Mouse (Mus musculus) liver, postnatal 0 days (tissue): ENCODE measurements around the gene Phrf1. TPM values are rescaled to one million over a fixed set of nuclear protein-coding genes. Genes with fewer than 3 reads are reported as not detected.
A peak's percentile ranks its signal among the peaks of the same experiment; 100 is the strongest.

Experiments
- ATAC-seq: fragments of 200-750 bp; cut with Nextera tagmentation; 2 replicates; pipeline ENCODE4 v1.8.0; 2017; ENCODE audit warnings: mild to moderate bottlenecking, moderate library complexity
- DNase-seq: peaks from one replicate; pipeline ENCODE4 v3.0.0-alpha.2; 2016
- H3K27ac ChIP-seq: fragments of 300-500 bp; sonication (generic); 2 replicates; pipeline ENCODE4 v1.5.1; 2014; ENCODE audit warnings: antibody characterized with exemption, moderate library complexity, mild to moderate bottlenecking, low read depth
- H3K27me3 ChIP-seq: fragments of 300-500 bp; sonication (generic); 2 replicates; pipeline ENCODE4 v1.6.1; 2014; ENCODE audit warnings: low read length, control low read depth, mixed read lengths; ENCODE audit not compliant: insufficient read depth
- H3K36me3 ChIP-seq: fragments of 300-500 bp; sonication (generic); replicated peaks from 2 replicates; pipeline ENCODE4 v1.6.1; 2014; ENCODE audit warnings: mild to moderate bottlenecking, control low read depth, low read length, moderate library complexity, mixed read lengths; ENCODE audit not compliant: insufficient read depth
- H3K4me1 ChIP-seq: fragments of 300-500 bp; sonication (generic); 2 replicates; pipeline ENCODE4 v1.6.1; 2014; ENCODE audit warnings: antibody characterized with exemption, mild to moderate bottlenecking, control low read depth; ENCODE audit not compliant: insufficient read depth
- H3K4me2 ChIP-seq: fragments of 300-500 bp; sonication (generic); 2 replicates; pipeline ENCODE4 v1.6.1; 2014; ENCODE audit warnings: low read depth, mild to moderate bottlenecking, low read length, moderate library complexity, mixed read lengths
- H3K4me3 ChIP-seq: fragments of 300-500 bp; sonication (generic); 2 replicates; pipeline ENCODE4 v1.5.1; 2014; ENCODE audit warnings: low read depth, low read length
- H3K9ac ChIP-seq: fragments of 300-500 bp; sonication (generic); replicated peaks from 2 replicates; pipeline ENCODE4 v1.6.1; 2014; ENCODE audit warnings: mild to moderate bottlenecking, moderate library complexity
- H3K9me3 ChIP-seq: fragments of 300-500 bp; sonication (generic); 2 replicates; pipeline ENCODE4 v1.6.1; 2016; ENCODE audit warnings: mild to moderate bottlenecking, control low read depth, low read length, mixed read lengths
- CTCF ChIP-seq: sonication (generic); IDR thresholded peaks from 2 replicates; pipeline ENCODE4 v1.5.1; 2016; ENCODE audit warnings: antibody characterized with exemption, low read depth
- EP300 ChIP-seq: IDR thresholded peaks from 2 replicates; pipeline ENCODE4 v1.6.1; 2016; ENCODE audit warnings: antibody characterized with exemption, low read depth, mild to moderate bottlenecking
- whole genome bisulfite sequencing: fragments of 180-500 bp; shearing (Covaris S2); extraction: QIAGEN DNeasy Blood & Tissue Kit; methylation state at CpG from one replicate; pipeline ENCODE4 v1.1.7; 2014; ENCODE audit not compliant: insufficient replicate concordance; 5-methylcytosine and 5-hydroxymethylcytosine counted together
- polyA plus RNA-seq: library from polyadenylated mRNA; unstranded; fragments of >200 nt; fragmentation: Nextera tagmentation; extraction: Ambion mirVana; gene quantifications from 2 replicates; pipeline ENCODE4 v1.2.1, GENCODE M21; 2015

The Phrf1 gene
- polyA plus RNA-seq, 1 experiment from 2014 or later = 14.3 TPM

DNA sequence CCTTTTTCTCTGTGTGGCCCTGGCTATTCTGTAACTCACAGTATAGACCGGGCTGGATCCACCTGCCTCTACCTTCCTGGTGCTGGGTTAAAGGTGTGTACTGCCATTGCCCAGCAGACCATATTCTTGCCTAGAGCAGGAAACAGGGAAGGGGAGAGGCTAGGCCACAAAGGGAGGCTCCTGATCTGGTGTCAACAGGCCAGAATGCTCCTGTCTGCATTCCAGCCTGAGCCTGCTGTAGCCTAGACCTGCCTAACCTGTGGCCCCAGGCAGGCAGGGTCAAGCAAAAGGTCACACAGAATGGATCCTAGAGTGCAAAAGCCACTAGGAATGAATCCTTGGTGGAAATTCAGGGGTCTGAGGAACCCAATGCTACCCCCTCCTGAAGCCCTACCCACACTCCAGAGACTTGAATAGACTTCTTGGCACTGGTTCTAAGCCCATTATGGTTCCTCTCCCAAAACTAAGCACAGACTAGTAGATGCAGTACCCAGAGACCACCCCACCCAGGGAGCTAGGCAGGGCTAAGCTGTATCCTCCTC, 9.0 kb upstream of the Phrf1 start:
- ATAC-seq (no peak), DNase-seq (no peak)
- no peak for TF ChIP-seq EP300
- TF ChIP-seq CTCF = no peak
- H3K27me3 ChIP-seq = no peaks in the 10 kb centered on the region
- peaks cover 67% of the 10 kb centered on the region for H3K4me1 ChIP-seq
- H3K4me2 ChIP-seq = peak overlapping the region; percentile 96; the same call in 1 of the 2 replicates
- peaks cover 4% of the 10 kb centered on the region; the same call in 1 of the 2 replicates for H3K36me3 ChIP-seq
- 0 out of 2 replicates have a peak overlapping the region, but pooled peaks have one; percentile 51 for H3K27ac ChIP-seq
- H3K9me3 ChIP-seq = no peaks in the 10 kb centered on the region
- H3K9ac ChIP-seq = peak overlapping the region; percentile 21; the same call in 1 of the 2 replicates
- H3K4me3 ChIP-seq = no peak overlapping the region
- 96% methylated on average over 1 of the region's 1 CpGs for WGBS

DNA sequence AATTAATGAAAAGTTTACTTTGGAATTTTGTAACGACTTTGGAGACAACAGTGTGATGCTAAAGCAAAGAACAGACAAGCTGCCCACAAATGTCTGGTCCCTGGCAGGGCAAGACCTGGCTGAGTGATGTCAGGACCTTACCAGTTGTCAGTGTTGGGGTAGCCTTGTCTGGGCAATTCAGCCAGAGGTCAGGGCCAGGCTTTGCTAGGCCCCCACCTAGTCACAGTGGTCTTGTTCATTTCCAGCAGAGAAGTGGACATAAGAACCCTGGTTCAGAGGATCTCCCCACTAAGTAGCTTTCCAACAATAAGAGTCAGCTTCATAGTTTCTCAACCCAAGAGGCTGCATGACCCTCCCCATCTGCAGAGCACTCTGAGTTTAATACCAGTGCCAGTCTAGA, 8.2 kb upstream of the Phrf1 start:
- Histone ChIP-seq H3K4me2 (peak overlapping the region; percentile 96), H3K9me3 (no peaks in the 10 kb centered on the region), H3K9ac (peak overlapping the region; percentile 79; the same call in 1 of the 2 replicates), H3K27me3 (no peaks in the 10 kb centered on the region), H3K27ac (no peak overlapping the region), H3K4me3 (peak overlapping the region; percentile 76; the same call in 1 of the 2 replicates), H3K4me1 (peaks cover 60% of the 10 kb centered on the region), H3K36me3 (peaks cover 4% of the 10 kb centered on the region; the same call in 1 of the 2 replicates)
- no peak for ATAC-seq
- no peak for DNase-seq
- no peak for TF ChIP-seq CTCF
- no peak for TF ChIP-seq EP300
- 52% methylated on average over 1 of the region's 1 CpGs for WGBS

DNA sequence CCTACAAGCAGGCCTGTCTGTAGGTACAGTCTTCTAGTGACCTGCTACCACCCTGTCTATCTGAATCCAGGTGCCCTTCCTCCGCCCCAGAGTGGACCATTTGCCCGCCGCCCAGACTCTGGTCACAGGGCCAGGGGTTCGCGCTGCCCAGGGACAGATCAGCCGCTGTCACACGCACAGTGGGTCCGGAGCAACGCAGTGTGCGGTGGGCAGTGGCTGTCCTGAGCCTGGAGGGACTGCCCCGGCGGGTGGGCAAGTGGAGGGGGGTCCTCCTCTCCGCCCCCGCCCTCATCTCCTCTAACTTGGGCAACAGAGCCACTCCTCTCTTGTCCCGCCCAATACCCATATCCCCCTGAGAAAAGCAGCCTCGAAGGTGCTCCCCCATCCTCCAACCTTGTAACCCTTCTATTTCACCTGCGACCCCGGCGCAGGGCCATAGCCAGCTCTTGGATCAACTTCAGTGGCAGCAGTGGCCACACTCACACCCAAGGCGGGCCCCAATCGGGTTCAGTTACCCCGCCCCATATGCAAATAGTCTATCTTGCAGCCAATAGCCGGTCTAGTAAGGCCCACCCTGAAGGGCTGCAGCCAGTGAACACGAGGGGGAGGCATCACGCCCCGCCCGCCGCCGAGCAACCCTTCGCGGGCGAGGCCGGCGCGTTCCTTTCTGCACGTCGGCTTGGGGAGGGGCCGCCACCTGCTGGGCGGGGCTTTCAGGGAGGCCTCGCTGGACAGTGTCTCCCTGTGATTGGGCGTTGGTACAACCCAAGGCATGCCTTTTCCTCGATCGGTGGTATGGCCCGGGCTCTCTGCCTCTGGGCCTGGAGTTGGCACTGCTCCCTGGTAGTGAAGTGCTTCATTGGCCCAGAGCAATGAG, 7.1 kb upstream of the Phrf1 start:
- peaks cover 4% of the 10 kb centered on the region; the same call in 1 of the 2 replicates for H3K36me3 ChIP-seq
- peak overlapping the region; percentile 96 for H3K4me2 ChIP-seq
- DNase-seq (peak; percentile 100), ATAC-seq (peak; percentile 97)
- peaks cover 53% of the 10 kb centered on the region for H3K4me1 ChIP-seq
- no peaks in the 10 kb centered on the region for H3K9me3 ChIP-seq
- peak overlapping the region; percentile 76 for H3K4me3 ChIP-seq
- peak; percentile 63 for TF ChIP-seq CTCF
- TF ChIP-seq EP300 = peak; percentile 50; the same call in 1 of the 2 replicates
- peak overlapping the region; percentile 77 for H3K27ac ChIP-seq
- H3K9ac ChIP-seq = peak overlapping the region; percentile 79
- WGBS = 7% methylated on average over 41 of the region's 44 CpGs
- H3K27me3 ChIP-seq = no peaks in the 10 kb centered on the region

DNA sequence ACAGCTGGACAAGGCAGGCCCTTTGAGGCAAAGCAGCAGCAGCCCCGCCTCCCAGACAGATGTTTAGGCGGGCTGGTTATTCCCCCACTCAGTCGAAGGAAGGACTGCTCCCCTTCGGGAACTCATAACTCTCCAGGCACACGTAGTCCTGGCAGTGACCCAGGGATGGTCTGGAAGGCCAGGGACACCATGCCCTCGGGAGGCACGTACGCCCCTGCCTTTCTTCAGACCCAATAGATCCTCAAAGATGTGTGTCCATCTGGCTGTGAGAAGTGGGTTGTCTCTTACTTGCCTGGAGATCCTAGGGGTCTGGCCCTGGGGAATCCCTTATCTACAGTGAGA, 6.5 kb upstream of the Phrf1 start:
- Histone ChIP-seq H3K4me3 (peak overlapping the region; percentile 29), H3K27ac (peak overlapping the region; percentile 77), H3K9me3 (no peaks in the 10 kb centered on the region), H3K27me3 (no peaks in the 10 kb centered on the region), H3K4me1 (peaks cover 47% of the 10 kb centered on the region), H3K4me2 (peak overlapping the region; percentile 96), H3K9ac (peak overlapping the region; percentile 62), H3K36me3 (peaks cover 4% of the 10 kb centered on the region; the same call in 1 of the 2 replicates)
- DNase-seq (no peak), ATAC-seq (no peak)
- TF ChIP-seq EP300 = no peak
- WGBS = 17% methylated on average over 8 of the region's 8 CpGs

DNA sequence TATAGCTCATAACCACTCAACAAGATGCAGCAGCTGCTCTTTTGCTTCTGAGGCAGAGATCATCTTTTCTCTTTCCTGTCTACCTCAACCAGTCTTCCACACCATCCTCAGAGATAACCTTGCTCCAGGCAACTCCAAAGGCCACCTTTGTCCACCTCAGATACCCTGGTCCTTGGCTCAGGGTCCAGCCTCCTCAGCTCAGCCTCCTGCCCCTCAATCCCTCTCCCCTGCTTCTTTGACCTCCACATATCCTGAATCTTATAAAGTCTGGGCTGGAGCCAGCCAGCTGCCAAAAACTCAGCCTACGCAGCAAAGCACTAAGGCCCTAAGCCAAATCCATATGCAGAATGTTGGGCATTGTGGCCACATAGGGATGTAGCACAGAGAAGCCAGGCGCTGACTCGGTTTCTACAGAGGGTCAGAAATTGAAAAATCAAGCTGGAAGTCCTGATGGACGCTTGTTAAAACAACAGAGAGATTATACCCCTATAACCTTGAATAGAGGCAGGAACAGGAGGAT, 5.8 kb upstream of the Phrf1 start:
- H3K4me3 ChIP-seq = no peak overlapping the region
- DNase-seq (no peak), ATAC-seq (no peak)
- H3K27me3 ChIP-seq = no peaks in the 10 kb centered on the region
- peak overlapping the region; percentile 96 for H3K4me2 ChIP-seq
- 86% methylated on average over 4 of the region's 4 CpGs for WGBS
- no peaks in the 10 kb centered on the region for H3K9me3 ChIP-seq
- peak overlapping the region; percentile 77; the same call in 1 of the 2 replicates for H3K27ac ChIP-seq
- peak overlapping the region; percentile 62 for H3K9ac ChIP-seq
- TF ChIP-seq EP300 (no peak), CTCF (no peak)
- peaks cover 40% of the 10 kb centered on the region for H3K4me1 ChIP-seq
- peaks cover 2% of the 10 kb centered on the region; the same call in 1 of the 2 replicates for H3K36me3 ChIP-seq

DNA sequence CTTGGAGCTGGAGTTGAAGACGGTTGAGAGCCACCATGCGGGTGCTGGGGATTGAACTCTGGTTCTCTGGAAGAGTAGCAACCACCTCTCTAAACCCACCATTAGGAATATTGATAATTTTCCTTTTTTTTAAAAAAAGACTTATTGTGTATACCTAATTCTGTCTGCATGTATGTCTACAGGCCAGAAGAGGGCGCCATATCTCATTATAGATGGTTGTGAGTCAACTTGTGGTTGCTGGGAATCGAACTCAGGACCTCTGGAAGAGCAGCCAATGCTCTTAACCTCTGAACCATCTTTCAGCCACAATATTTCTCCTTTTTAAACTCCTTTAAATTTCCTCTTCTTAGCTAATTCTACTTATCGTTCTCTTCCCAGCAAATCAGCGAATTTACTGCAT, 2.0 kb upstream of the Phrf1 start:
- Histone ChIP-seq H3K4me1 (peaks cover 31% of the 10 kb centered on the region), H3K4me2 (no peak overlapping the region), H3K9ac (no peak overlapping the region), H3K9me3 (no peaks in the 10 kb centered on the region), H3K27me3 (no peaks in the 10 kb centered on the region), H3K4me3 (no peak overlapping the region), H3K36me3 (peaks cover 10% of the 10 kb centered on the region), H3K27ac (no peak overlapping the region)
- WGBS = 84% methylated on average over 6 of the region's 6 CpGs
- TF ChIP-seq EP300 (no peak), CTCF (peak; percentile 28)
- DNase-seq (no peak), ATAC-seq (no peak)
